Mouse (Mus musculus): ENCODE results near the gene Vsig2.

Vsig2 gene

DNA sequence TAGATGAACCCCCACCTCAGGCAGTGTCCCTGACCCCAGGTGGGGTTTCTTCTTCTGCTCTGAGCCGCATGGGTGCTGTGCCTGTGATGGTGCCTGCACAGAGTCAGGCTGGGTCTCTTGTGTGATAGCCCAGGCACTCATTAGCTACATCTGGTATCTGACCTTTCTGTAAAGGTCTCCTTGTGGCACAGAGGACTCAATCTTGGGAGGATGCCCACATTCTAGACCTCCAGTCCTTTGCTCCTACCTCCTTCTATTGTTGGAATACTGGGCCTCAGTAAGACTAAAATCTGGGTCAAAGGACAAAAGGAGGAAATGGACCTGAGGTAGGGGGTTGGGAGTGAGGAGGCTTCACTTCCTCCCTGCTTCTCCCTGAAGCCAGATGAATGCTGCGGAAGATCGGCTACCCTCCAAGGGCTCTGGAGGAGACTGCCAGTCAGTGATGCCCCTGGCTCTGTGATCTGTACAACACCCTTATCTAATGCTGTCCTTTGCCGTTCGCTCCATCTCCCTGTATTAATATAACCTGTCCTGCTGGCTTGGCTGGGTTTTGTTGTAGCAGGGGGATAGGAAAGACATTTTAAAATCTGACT is 1.3 kb upstream of the Vsig2 start:
- DNase-seq, result no peak

DNA sequence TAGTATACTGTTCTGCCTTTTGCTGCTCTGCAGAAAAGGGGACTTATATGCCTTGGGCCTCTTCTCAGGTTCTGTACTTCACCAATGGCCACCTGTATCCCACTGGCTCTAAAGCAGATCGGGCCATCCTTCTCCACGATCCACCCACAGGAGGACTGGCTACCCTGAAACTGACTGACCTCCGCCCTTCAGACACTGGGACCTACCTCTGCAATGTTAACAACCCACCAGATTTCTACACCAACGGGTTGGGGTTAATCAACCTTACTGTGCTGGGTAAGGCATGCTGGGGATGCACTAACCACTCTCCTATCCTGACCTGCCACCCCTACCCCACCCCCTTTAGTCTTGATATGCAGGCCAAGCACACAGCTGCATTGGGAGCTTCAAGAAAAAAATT is 1.2 kb downstream of the Vsig2 start:
- DNase-seq, result no peak

DNA sequence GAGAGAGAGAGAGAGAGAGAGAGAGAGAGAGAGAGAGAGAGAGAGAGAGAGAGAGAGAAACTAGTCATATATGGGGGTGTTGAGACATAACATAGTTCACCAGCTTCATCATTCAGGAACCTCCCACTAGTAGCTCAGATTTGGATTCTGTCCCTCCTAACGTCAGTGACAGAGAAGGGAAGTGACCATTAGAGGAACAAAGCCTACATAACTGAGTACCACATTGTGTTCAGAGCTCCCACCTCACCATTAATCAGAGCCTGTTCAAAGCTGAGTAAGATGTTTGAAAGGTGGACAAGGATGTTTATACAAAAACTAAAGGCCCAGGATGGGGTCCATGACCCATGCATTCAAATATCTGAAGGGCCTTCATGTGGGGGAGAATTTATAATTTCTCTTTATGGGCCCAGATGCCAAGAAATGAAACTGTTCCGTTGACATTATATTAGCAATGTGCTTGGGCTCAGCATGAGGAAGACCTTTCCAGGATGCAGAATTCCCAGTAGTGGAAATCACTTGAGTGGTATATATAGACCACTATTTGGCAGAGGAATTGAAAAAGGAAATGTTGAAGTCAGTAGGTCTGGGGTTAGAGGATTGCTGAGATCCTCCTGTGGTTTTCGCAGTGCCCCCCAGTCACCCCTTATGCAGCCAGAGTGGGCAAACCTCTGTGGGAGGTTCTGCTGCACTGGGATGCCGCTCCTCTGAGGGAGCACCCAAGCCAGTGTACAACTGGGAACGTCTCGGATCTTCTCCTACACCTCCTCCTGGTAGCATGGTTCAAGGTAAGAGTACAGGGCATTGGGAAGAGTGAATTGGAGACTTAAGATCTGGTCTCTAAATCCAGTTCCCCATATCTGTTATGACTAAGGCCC is 1.9 kb downstream of the Vsig2 start:
- DNase-seq, result no peak

DNA sequence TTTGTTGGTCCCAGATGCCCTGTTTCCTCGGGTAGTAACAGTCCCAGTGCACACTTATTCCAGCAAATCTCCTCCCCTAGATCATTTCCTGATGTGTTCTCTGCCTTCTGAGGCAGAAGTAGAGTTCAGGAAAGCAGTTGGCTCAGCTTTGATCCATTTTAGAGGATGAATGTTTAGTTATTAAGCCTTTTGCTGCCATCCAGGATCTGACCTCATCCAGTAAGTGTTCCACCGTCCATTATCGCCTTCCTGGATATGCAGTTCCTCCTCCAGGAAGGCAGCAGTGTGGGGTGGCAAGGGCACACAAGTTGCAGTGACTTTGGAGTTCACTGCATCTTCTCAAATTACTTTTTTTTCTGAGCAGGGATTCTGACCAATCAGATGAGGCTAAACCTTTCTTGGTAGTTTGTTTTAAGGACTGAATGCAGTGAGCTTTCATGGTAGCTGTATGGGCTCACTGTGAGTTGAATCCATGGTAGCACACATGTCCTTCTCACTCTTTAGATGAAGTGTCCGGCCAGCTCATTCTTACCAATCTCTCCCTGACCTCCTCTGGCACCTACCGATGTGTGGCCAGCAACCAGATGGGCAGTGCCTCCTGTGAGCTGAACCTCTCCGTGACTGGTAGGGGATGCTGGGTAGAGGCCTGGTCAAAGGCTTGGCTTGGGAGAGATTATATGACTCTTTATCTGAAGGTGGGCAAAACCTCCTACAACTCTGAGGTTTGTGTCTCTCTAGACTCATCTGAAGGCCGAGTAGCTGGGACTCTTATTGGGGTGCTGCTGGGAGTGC is 3.0 kb downstream of the Vsig2 start:
- no peak for DNase-seq

DNA sequence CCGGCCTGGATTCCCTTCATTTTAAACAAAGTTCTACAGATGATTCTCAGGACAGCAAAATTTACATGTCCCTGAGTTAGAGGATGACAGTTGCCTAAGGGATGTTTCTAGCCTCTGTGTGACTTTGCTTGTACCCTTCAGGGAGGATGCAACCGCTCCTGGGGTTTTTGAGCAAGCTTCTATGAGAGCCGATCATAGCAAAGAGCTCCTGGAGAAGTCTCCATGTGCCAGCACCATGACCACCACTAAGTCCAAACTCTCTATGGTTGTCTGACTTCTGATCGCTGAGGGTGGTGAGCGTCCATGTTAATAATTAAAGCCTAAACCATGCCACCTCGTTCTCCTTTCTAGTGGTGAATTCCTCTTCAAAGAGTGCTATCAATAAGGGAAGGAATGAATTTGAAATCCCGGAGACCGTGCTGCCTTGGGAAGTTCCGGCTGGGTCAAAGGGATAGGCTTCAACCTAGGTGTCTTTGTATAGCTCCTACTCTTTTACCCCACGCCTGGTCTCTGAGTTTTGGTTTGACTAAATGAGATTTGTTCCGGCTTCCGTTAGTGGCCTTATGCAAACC is 4.9 kb downstream of the Vsig2 start:
- no peak for DNase-seq

DNA sequence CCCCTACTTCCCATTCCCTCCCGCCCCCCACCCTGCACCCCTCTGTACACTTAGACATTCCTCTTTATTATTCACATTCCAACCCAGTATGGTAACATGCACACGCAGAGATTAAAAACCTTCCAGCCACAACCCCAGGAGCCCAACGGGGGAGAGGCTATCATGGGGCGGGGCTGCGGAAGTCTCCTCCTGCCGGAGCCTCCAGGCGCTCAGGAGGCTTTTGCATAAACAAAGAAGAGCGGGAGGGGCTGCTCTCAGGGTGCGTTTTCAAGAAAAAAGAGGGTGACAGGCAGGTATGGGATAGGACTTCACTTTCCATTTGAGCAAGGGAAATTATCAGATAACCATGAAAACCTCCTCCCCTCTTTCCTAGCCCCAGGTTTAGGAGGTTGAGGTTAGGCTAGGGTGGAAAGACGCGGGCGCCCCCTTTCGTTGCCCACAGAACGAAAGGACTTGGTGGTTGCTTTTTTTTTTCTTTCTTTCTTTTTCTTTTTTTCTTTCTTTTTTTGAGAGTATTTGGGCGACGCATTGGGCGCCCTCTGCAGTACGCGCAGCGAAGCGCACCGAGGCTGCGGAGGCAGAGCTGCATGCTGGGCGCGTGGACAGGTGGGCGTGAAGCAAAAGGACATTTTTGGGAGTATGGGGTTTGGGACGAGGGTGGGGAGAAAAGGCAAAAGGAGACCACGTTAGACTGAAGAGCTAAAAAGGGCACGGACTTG is 5.6 kb downstream of the Vsig2 start:
- DNase-seq, result peak; percentile 71 to 72

DNA sequence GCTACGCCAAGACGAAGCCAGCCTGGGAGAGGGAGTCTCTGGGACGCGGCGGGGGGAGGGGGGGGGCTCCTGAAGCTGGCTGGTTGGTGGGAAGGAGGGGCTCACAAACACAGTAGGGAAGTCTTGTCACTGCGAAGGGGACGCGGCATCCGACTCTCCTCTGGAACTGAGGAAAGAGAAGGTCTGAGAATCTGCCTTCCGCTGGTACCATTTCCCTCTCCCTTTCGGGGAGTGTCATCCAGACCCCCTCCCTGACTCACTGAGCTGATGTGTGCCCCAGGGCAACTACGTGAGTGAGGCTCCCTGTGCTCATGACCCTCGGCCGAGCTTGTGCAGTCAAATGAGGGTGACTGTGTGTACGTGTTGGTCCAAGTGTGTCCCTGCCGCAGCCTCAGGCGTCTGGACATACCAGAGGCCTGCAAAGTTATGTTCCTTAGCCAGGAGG is 6.1 kb downstream of the Vsig2 start:
- DNase-seq, result no peak

DNA sequence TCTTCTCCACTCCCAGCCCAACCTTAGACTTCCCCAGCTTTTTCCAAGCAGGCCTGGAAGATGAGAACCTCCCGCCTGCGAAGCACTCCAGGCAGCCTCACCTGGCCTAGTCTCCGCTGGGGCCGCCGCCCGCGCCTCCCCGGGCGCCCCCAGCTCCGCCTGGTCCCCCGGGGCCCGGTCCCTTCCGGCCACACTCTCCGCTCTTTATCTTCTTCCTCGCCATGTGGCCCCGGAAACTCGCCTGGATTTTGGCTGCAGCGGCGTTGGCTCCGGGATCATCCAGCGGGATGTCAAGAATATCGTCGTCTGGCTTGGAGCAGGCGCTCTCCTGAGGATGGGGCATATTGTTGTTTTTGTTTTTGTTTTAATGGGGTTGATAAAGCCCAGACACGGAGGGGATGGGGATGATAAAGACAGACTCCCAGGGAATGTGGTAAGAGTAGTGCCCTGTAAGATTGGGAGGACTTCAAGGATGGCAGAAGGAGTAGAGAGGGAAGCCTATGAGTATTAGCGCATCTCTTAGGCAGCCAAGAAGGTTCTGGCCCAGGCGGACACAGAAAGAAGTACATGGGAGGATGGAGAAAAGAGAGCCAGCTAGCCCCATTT is 6.9 kb downstream of the Vsig2 start:
- DNase-seq, result no peak

DNA sequence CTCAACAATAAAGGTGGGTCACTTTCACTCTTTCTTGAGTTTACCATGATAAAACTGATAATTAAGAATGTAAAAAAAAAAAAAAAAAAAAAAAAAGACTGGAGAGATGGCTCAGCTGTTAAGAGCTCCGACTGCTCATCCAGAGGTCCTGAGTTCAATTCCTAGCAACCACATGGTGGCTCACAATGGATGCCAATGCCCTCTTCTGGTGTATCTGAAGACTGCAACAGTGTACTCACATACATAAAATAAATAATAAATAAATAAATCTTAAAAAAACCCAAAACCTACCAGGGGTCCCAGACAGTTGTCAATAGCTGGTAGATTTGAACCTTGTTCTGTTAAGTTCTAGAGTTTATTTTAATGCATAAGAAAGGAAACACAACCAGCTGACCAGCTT is 7.8 kb downstream of the Vsig2 start:
- no peak for DNase-seq

DNA sequence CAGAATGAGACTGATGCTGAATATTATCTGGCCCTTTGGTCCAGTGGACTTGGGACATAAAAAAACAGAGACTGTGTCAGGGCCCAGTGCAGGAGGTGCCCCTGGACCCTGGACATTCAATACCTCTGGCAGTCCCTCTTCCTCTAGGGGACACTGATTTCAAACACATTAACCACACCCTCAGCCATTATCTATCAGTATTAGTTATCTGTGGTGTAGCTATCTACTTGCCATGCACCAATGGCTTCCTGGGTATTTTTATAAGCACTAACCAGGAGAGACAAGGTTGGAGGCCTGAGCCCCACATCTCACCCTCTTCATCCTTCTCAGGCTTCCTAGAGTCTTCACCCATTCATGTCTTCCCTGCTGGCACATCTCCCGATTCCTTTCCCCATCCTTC is 11.4 kb downstream of the Vsig2 start:
- DNase-seq, result no peak

DNA sequence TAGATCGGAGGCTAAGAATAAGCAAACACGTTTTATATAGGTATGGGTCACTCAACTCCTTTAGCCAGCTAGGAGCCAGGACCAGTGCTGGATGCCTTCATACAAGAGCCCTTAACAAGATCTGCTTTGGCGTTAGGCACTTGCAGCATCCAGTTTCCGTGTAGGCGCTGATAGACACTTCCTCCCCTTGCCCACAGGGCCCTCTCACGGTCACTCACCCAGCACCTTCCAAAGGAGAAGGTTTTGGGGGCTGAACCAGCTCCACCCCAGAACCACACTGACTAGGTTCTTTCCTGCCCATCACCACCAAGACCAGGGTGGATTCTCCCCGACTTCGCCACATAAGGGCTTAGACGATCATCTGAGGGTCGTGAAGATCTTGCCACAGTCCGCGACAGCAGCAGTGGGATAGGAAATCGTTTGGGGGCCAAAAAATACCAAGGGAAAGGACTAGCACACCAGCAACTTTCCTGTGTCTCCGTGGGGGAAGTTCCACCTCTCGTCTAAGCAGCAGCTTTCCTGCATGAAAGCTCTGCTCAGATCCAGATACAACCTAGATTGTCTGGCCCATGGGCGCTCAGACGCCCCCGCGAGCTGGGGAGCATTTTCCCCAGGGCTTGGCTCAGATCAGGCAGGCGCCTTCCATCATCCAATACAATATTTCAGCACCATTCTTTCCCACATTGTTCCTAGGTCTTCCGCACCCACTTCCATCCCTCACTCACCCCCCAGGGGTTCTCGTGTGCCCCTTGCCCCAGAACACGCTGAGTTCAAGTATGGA is 12.9 kb downstream of the Vsig2 start:
- no peak for DNase-seq

DNA sequence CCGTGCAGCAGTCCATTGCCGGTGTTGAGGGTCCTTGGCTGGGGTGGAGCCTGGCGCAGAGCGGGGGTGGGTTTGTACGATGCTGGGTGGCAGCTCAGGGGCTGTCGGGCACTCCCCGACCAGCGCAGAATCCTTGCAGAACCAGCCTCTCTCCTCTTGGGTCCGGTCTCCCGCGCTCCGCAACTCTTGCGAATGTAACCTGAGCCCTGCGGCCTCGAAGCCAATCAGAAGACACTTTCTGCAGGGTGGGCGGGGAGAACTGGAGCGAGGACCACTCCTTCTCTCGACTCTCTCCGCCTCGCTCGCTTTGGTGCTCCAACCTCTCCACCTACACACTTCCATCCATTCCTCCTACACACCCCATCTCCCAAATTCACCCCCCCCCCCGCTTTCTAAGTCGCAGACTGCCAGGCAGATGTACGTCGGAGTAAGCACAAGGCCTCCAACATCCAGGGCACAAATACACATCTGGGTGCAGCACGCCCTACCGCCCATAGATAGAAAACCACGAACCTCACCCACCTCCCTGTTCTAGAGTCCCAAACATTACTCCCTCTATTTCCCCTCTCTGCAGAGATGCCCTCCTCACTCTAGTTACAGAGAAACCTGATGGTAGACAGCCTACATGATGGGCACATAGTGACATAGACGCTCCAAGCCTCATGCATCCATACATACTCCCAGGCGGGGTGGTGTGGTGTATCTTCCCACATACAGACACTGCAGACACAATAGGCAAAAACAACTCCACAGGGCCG is 13.7 kb downstream of the Vsig2 start, which contains the start of gene Nrgn:
TSS of gene Nrgn (minus strand) at position 369 of the 758 bp plus-strand sequence.
- peak; percentile 16 to 18 for DNase-seq

DNA sequence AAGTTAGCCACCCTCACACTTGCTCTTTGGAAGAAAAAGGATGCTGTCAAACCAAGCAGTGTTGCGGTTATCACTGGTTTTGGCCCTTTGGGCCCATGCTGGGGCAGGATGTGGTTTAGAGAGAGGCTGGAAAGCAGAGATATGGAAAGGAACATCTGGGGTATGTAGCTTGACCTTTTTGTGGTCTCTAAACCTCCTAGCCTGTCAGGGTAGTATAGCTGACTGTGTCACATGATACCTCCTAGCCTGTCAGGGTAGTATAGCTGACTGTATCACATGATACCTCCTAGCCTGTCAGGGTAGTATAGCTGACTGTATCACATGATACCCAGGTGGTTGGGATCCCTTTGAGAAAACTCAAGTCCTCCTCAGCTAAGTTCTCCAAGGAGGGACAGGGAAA is 15.2 kb downstream of the Vsig2 start:
- DNase-seq, result no peak

DNA sequence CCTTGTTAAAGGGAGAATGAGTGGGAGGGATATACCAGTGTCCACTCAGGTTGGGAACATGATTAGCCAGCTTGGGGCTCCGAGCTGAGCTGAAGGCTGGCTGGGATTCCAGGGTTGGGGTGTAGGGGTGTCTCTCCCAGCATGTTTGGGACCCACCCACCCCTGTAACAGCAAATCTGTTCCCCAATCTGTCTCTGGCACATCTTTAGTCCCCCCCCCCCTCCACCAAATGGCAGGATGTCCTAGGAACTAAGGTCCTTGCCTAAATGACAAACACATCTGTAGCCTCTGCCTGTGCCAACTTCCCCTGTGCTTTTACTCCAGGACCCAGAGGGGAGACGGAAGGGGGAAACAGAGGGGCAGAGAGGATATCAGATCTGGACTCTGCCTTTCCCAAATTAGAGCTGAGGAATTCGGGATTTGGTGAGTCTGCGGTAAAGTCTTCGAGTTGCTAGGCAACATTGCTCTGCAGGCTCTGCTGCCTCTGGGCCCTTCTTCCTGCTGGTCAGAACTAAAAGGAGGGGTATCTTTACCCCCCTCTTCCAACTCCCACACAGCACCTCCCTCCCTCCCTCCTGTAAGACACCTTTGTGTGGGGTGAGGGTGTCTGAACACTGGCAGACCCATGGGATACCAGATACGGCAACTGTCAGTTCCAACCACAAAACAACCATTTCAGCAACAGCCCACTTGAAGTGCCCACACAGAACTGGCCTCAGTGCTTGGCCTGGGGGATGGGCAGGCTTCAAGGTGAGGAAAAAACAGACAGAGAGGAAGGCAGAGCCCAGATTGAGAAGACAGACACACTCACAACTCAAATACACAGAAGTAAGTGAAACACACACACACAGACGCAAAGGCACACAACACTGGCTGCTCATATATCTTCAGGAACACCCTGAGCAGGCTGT is 16.0 kb downstream of the Vsig2 start, which contains the start of gene Siae:
TSS of gene Siae (plus strand) at position 861 of the 911 bp plus-strand sequence.
- no peak for DNase-seq

DNA sequence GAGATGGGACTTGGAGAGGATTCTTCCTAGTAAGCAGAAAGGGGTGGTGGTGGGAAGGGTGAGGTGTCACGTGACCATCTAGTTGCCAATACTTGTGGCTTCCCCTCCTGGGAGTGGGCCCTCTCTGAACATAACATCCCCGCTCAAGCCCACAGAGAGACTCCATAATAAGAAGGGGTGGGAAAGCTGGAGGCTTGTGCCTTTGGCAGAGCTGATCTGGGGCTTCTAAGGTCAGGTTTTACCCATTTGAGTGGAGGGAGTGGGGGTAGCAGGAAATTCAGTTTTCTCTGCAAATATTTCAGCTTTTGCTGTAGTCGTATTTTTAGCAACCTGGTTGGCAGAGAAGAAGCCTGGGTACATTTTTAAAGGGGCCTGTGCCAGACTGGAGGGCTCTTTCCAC is 17.3 kb downstream of the Vsig2 start:
- no peak for DNase-seq

DNA sequence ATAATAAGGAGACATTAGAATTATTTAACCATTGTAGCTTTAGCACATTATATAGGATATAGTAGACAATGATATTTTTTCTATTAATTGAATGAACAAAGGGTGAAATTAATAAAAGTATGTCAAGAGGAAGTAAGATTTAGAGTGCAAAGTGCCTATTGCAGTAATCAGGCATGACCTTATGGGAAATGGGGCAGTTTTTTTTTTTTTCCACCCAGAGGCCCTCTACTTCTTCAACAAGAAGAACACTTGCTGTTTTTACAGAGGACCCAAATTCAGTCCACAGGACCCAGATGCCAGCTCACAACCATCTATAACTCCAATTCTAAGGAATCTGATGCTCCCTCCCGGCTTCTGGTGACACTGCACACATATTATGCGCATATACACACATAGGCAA is 21.6 kb downstream of the Vsig2 start:
- DNase-seq, result no peak

DNA sequence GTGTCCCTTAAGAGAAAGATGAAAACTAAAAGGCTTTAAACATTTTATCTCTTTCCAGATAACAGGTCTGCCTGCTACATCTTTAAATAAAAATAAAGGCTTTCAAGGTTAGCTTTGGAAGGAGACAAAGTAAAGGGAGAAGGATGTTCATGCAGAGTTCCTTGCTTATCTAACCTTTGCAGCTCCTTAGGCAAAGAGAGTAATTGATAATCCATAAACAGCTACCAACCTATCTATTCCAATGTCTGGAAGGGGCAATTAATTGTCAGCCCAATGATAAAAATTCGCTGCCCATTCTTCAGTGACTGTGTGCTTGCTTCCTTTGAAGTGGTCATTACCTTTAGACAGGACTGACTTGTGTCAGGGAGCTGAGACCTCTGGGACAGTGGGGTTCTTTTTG is 24.8 kb downstream of the Vsig2 start:
- no peak for DNase-seq

DNA sequence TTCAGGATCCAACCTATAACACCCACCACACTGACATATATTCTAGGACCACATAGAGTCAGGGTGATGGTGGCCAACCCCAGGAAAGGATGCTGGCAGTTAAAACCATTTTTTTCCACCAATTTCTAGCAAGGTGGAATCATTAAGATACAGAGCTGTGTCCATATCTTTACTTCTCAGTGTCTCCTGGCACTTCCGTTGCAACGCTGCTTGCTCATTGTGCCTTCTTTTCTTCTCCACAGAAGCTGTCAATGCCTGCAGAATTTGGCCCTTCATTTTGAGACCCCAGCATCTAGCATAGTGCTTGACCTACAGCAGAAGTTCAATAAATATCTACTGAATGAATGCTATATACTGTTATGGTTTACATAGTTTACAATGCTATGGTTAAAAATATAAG is 28.0 kb downstream of the Vsig2 start:
- no peak for DNase-seq

DNA sequence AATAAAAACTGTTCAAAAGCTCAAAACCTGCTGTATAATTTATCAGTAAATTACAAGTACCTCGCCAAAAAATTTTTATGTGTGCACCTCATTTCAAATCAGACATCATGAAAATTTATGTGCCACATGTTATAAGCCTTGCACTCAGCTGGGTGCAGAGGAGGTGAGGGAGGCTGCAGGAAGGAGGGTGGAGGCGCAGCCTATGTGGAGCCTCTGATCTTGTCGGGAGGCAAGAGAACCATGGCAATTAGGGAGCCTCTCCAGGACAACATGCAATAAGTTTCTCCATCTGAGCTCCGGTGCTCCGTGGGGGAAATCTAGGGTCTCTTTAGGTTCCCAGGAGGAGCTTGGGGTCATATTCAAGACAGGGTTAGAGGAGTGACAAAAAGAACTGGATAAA is 28.4 kb downstream of the Vsig2 start:
- no peak for DNase-seq

Data from cerebellum, postnatal 36 days (tissue).